Comparison of ENCODE assay signal across 23 mouse cellular contexts in genomic region chr6:34951518-34951917, GRCm38 (mm10). TPM values are rescaled to one million over a fixed set of nuclear protein-coding genes. Genes with fewer than 3 reads are reported as not detected.
DNase-seq lines count a peak whose midpoint lies in the region; ATAC-seq and TF ChIP-seq lines count a peak whose summit lies in the region.
"Had no signal": no experiment of that assay in that cellular context is flagged by ENCODE, and none has a peak within 500 bp of the region (broad histone marks: within the 10 kb centered on the region; RNA-seq: fewer than 3 reads in every experiment).

No protein-coding gene starts in this region.

- TF ChIP-seq EP300 in MEL (IDR thresholded peaks at IDR 0.05; ENCODE audit: low read depth in 1 of 2, low read length in 2 of 2) = no peak

- no peaks in the 10 kb centered on the region for H3K9me3 ChIP-seq in MEL (replicated peaks; ENCODE audit: insufficient read depth, low read length)
- H3K9me3 ChIP-seq in midbrain, embryonic 13.5 days = no peaks in the 10 kb centered on the region
- H3K9me3 ChIP-seq: embryonic facial prominence, embryonic 13.5 days; forebrain, embryonic 13.5 days; G1E; heart, embryonic 12.5 days; hindbrain, embryonic 15.5 days had no signal

- TF ChIP-seq RAD21 in MEL (IDR thresholded peaks at IDR 0.05; ENCODE audit: low read depth, low read length) = no peak

- no peaks in the 10 kb centered on the region for H3K27me3 ChIP-seq in thymus, adult 2 months (ENCODE audit: control insufficient read depth, insufficient read depth, low read length)
- H3K27me3 ChIP-seq in MEL (ENCODE audit: control insufficient read depth in 1 of 2, insufficient read depth in 2 of 2, low read length in 2 of 2) = no peaks in the 10 kb centered on the region
- no peaks in the 10 kb centered on the region; the same call in 1 of the 2 replicates for H3K27me3 ChIP-seq in midbrain, embryonic 13.5 days
- H3K27me3 ChIP-seq: embryonic facial prominence, embryonic 13.5 days; forebrain, embryonic 13.5 days; hindbrain, embryonic 15.5 days had no signal

- H3K9ac ChIP-seq in MEL (ENCODE audit: control insufficient read depth, low read depth, low read length, poor library complexity, severe bottlenecking) = no peak overlapping the region
- H3K9ac ChIP-seq in midbrain, embryonic 13.5 days (replicated peaks) = no peak overlapping the region
- H3K9ac ChIP-seq: embryonic facial prominence, embryonic 13.5 days; forebrain, embryonic 13.5 days; heart, embryonic 12.5 days; hindbrain, embryonic 15.5 days had no signal

- no peak overlapping the region for H3K4me2 ChIP-seq in midbrain, embryonic 13.5 days (replicated peaks)
- H3K4me2 ChIP-seq: embryonic facial prominence, embryonic 13.5 days; forebrain, embryonic 13.5 days; heart, embryonic 12.5 days; hindbrain, embryonic 15.5 days had no signal

- no peaks in the 10 kb centered on the region for H3K79me2 ChIP-seq in MEL (ENCODE audit: control insufficient read depth, insufficient read depth, low read length, poor library complexity)

- ATAC-seq in common myeloid progenitor, adult 5-6 weeks (replicated peaks; ENCODE audit: low read depth, poor library complexity, severe bottlenecking) = peak; percentile 27; the same call in 1 of the 2 replicates
- peak; percentile 30 for ATAC-seq in megakaryocyte progenitor cell, adult 5-6 weeks (replicated peaks; ENCODE audit: poor library complexity)
- no peak for ATAC-seq in midbrain, embryonic 13.5 days
- ATAC-seq: forebrain, embryonic 13.5 days had no signal

- H3K4me3 ChIP-seq in thymus, adult 2 months (ENCODE audit: control insufficient read depth, insufficient read depth, low read length) = no peak overlapping the region
- no peak overlapping the region for H3K4me3 ChIP-seq in MEL (ENCODE audit: control insufficient read depth in 1 of 2, insufficient read depth in 1 of 2, low read depth in 2 of 2, low read length in 2 of 2)
- H3K4me3 ChIP-seq in midbrain, embryonic 13.5 days (replicated peaks) = no peak overlapping the region
- H3K4me3 ChIP-seq: embryonic facial prominence, embryonic 13.5 days; forebrain, embryonic 13.5 days; gastrocnemius, adult 2 months; heart, adult 2 months; heart, embryonic 12.5 days; hindbrain, embryonic 15.5 days had no signal

- WGBS in thymus, adult 2 months = 37% methylated on average over 7 of the region's 7 CpGs
- WGBS in midbrain, embryonic 13.5 days = 83% methylated on average over 7 of the region's 7 CpGs

- DNase-seq in thymus, adult 2 months = no peak
- DNase-seq in thymus, postnatal 10 days (ENCODE audit: low spot score in 2 of 2) = no peak
- DNase-seq in MEL (ENCODE audit: low read depth, low spot score) = no peak
- DNase-seq in retina, embryonic 14.5 days (ENCODE audit: low spot score) = no peak
- DNase-seq: adrenal gland, postnatal 10 days; cerebellum, adult 11-12 months; cerebellum, adult 9-10 months; cerebellum, postnatal 25 days; gastrocnemius, adult 2 months; heart, adult 2 months; heart, postnatal 36 days had no signal

- TF ChIP-seq CTCF in thymus, adult 2 months (IDR thresholded peaks at IDR 0.05; ENCODE audit: borderline replicate concordance, control insufficient read depth, extremely low read depth, insufficient read depth, low read length, poor library complexity) = no peak
- no peak for TF ChIP-seq CTCF in MEL (IDR thresholded peaks at IDR 0.05 in 2 of 3, conservative IDR thresholded peaks at IDR 0.05 in 1 of 3; ENCODE audit: control insufficient read depth in 1 of 3, insufficient read depth in 1 of 3, low read depth in 2 of 3, low read length in 3 of 3, poor library complexity in 1 of 3, severe bottlenecking in 1 of 3)

- H3K36me3 ChIP-seq in thymus, adult 2 months (ENCODE audit: control insufficient read depth, insufficient read depth, low read length) = no peaks in the 10 kb centered on the region
- H3K36me3 ChIP-seq in MEL (ENCODE audit: control insufficient read depth in 1 of 2, insufficient read depth in 2 of 2, low read length in 2 of 2) = no peaks in the 10 kb centered on the region
- H3K36me3 ChIP-seq in midbrain, embryonic 13.5 days = 0 out of 2 replicates have a peak, but pooled peaks cover 3% of the 10 kb centered on the region
- H3K36me3 ChIP-seq: embryonic facial prominence, embryonic 13.5 days; G1E; heart, embryonic 12.5 days; hindbrain, embryonic 15.5 days had no signal

- H3K4me1 ChIP-seq in thymus, adult 2 months (replicated peaks; ENCODE audit: control insufficient read depth, insufficient read depth, low read length) = peaks cover 65% of the 10 kb centered on the region
- no peaks in the 10 kb centered on the region for H3K4me1 ChIP-seq in MEL (ENCODE audit: control insufficient read depth in 1 of 2, insufficient read depth in 2 of 2, low read length in 2 of 2)
- H3K4me1 ChIP-seq in midbrain, embryonic 13.5 days (replicated peaks) = peaks cover 11% of the 10 kb centered on the region

- no peak for TF ChIP-seq POLR2A in thymus, adult 2 months (IDR thresholded peaks at IDR 0.05; ENCODE audit: control insufficient read depth, extremely low read depth, insufficient read depth, low read length, poor library complexity)
- TF ChIP-seq POLR2A in MEL (IDR thresholded peaks at IDR 0.05; ENCODE audit: control insufficient read depth in 1 of 2, insufficient read depth in 1 of 2, low read depth in 1 of 2, low read length in 2 of 2, poor library complexity in 1 of 2) = no peak

- peak overlapping the region; percentile 94 for H3K27ac ChIP-seq in thymus, adult 2 months (ENCODE audit: control insufficient read depth, insufficient read depth, low read length)
- no peak overlapping the region for H3K27ac ChIP-seq in MEL (ENCODE audit: control insufficient read depth, low read depth, low read length)
- H3K27ac ChIP-seq in midbrain, embryonic 13.5 days = no peak overlapping the region
- H3K27ac ChIP-seq: embryonic facial prominence, embryonic 13.5 days; forebrain, embryonic 13.5 days; gastrocnemius, adult 2 months; heart, adult 2 months; hindbrain, embryonic 15.5 days had no signal

TF ChIP-seq in MEL, 35 proteins besides CTCF, POLR2A, EP300 and RAD21:
- TF ChIP-seq POLR2AphosphoS5 (IDR thresholded peaks at IDR 0.05; ENCODE audit: borderline replicate concordance, low read depth, low read length) (0 out of 2 replicates have a peak, but pooled peaks have one; percentile 56), MAFK (IDR thresholded peaks at IDR 0.05; ENCODE audit: borderline replicate concordance, low read depth, low read length) (no peak)

RNA-seq across cellular contexts. Expression of gene Stra8, which starts 31.6 kb away (rescaled TPM):
- polyA plus RNA-seq in thymus, adult 2 months (2012; rRNA removed) = 0.10 and 0.40 TPM in 2 replicates
- total RNA-seq in MEL (2012; rRNA removed) = not detected in 2 replicates
- polyA plus RNA-seq in MEL (2012; ENCODE audit: insufficient read depth in 1 of 2, insufficient read length in 2 of 2, low read depth in 1 of 2, low replicate concordance in 2 of 2, missing spikeins in 1 of 2) = not detected
- not detected in 2 replicates for total RNA-seq in common myeloid progenitor, adult 5-6 weeks (2017)
- total RNA-seq in megakaryocyte progenitor cell, adult 5-6 weeks (2015) = not detected in 2 replicates
- total RNA-seq in megakaryocyte progenitor cell, adult 5-6 weeks (2017) = not detected in 2 replicates
- not detected in 2 replicates for polyA plus RNA-seq in midbrain, embryonic 13.5 days (2015; fragmentation: Nextera tagmentation; extraction: Ambion mirVana)
- total RNA-seq: adrenal gland, postnatal 10 days; adrenal gland, postnatal 4 days; gastrocnemius, adult 2 months; gastrocnemius, postnatal 4 days; heart, adult 2 months; heart, postnatal 36 days had no signal
- polyA plus RNA-seq: embryonic facial prominence, embryonic 13.5 days; forebrain, embryonic 13.5 days; G1E; heart, adult 2 months; heart, embryonic 12.5 days; heart, postnatal 0 days; hindbrain, embryonic 11.5 days; hindbrain, embryonic 15.5 days had no signal

RNA-seq across cellular contexts. Expression of gene Slc23a4, which starts 36.7 kb away (rescaled TPM):
- polyA plus RNA-seq in thymus, adult 2 months (2012; rRNA removed) = 8.1 and 11.1 TPM in 2 replicates
- 5.5 and 6.2 TPM in 2 replicates for total RNA-seq in MEL (2012; rRNA removed)
- 10 to 100 TPM in 1 of 2 experiments, not detected in 1; 10.2 TPM for polyA plus RNA-seq in MEL (2012; ENCODE audit: insufficient read depth in 1 of 2, insufficient read length in 2 of 2, low read depth in 1 of 2, low replicate concordance in 2 of 2, missing spikeins in 1 of 2)
- 0.18 and 0.39 TPM in 2 replicates for total RNA-seq in common myeloid progenitor, adult 5-6 weeks (2017)
- total RNA-seq in megakaryocyte progenitor cell, adult 5-6 weeks (2015) = 0.42 TPM in 1 of 2 replicates, not detected in the other
- 0.10 TPM in 1 of 2 replicates, not detected in the other for total RNA-seq in megakaryocyte progenitor cell, adult 5-6 weeks (2017)
- polyA plus RNA-seq in midbrain, embryonic 13.5 days (2015; fragmentation: Nextera tagmentation; extraction: Ambion mirVana) = 0.52 and 0.71 TPM in 2 replicates
- total RNA-seq: gastrocnemius, adult 2 months had no signal

RNA-seq across cellular contexts. Expression of gene Wdr91, which starts 40.8 kb away (rescaled TPM):
- 58.4 and 60.2 TPM in 2 replicates for polyA plus RNA-seq in thymus, adult 2 months (2012; rRNA removed)
- 11.7 and 13.7 TPM in 2 replicates for total RNA-seq in MEL (2012; rRNA removed)
- polyA plus RNA-seq in MEL (2012; ENCODE audit: insufficient read depth in 1 of 2, insufficient read length in 2 of 2, low read depth in 1 of 2, low replicate concordance in 2 of 2, missing spikeins in 1 of 2) = 10 to 100 TPM in 1 of 2 experiments, not detected in 1; 24.1 TPM
- total RNA-seq in common myeloid progenitor, adult 5-6 weeks (2017) = 14.9 and 25.1 TPM in 2 replicates
- 5.8 and 6.1 TPM in 2 replicates for total RNA-seq in megakaryocyte progenitor cell, adult 5-6 weeks (2015)
- 20.5 and 22.7 TPM in 2 replicates for total RNA-seq in megakaryocyte progenitor cell, adult 5-6 weeks (2017)
- 12.0 and 13.9 TPM in 2 replicates for polyA plus RNA-seq in midbrain, embryonic 13.5 days (2015; fragmentation: Nextera tagmentation; extraction: Ambion mirVana)
